Mouse (Mus musculus) intestine, embryonic 14.5 days (tissue): ENCODE results near the gene Grb10. TPM values are rescaled to one million over a fixed set of nuclear protein-coding genes. Genes with fewer than 3 reads are reported as not detected.

Experiments used
- ATAC-seq: fragments of 200-750 bp; cut with Nextera tagmentation; replicated peaks from 2 replicates; pipeline ENCODE4 v1.8.0; 2017; ENCODE audit warnings: low read depth, moderate number of reproducible peaks, moderate TSS enrichment, moderate library complexity; ENCODE audit not compliant: low FRiP score, low TSS enrichment
- DNase-seq: peaks from one replicate; pipeline ENCODE4 v3.0.0-alpha.2; 2018; ENCODE audit warnings: low spot score
- H3K27ac ChIP-seq: fragments of 300-500 bp; sonication (generic); 2 replicates; pipeline ENCODE4 v1.5.1; 2014; ENCODE audit warnings: low read depth, mild to moderate bottlenecking, control low read depth
- H3K27me3 ChIP-seq: fragments of 300-500 bp; sonication (generic); replicated peaks from 2 replicates; pipeline ENCODE4 v1.6.1; 2014; ENCODE audit warnings: low read length, control low read depth; ENCODE audit not compliant: control insufficient read depth, insufficient read depth
- H3K36me3 ChIP-seq: fragments of 300-500 bp; sonication (generic); 2 replicates; pipeline ENCODE4 v1.6.1; 2014; ENCODE audit warnings: low read length, control low read depth; ENCODE audit not compliant: control insufficient read depth, insufficient read depth
- H3K4me1 ChIP-seq: fragments of 300-500 bp; sonication (generic); replicated peaks from 2 replicates; pipeline ENCODE4 v1.6.1; 2014; ENCODE audit warnings: low read length, control low read depth, mixed read lengths; ENCODE audit not compliant: control insufficient read depth, insufficient read depth
- H3K4me2 ChIP-seq: fragments of 300-500 bp; sonication (generic); 2 replicates; pipeline ENCODE4 v1.6.1; 2014; ENCODE audit warnings: low read length
- H3K4me3 ChIP-seq: fragments of 300-500 bp; sonication (generic); 2 replicates; pipeline ENCODE4 v1.5.1; 2014; ENCODE audit warnings: low read depth, low read length, control low read depth, mixed read lengths
- H3K9ac ChIP-seq: fragments of 300-500 bp; sonication (generic); 2 replicates; pipeline ENCODE4 v1.6.1; 2014; ENCODE audit warnings: mild to moderate bottlenecking, low read length
- H3K9me3 ChIP-seq: fragments of 300-500 bp; sonication (generic); 2 replicates; pipeline ENCODE4 v1.6.1; 2016; ENCODE audit warnings: low read length, control low read depth; ENCODE audit not compliant: control insufficient read depth
- WGBS: fragments of 180-500 bp; shearing (Covaris S2); extraction: QIAGEN DNeasy Blood & Tissue Kit; methylation state at CpG from one replicate; pipeline ENCODE4 v1.1.7; 2014; 5-methylcytosine and 5-hydroxymethylcytosine counted together
- polyA plus RNA-seq: library from polyadenylated mRNA; unstranded; fragments of >200 nt; fragmentation: Nextera tagmentation; extraction: Ambion mirVana; gene quantifications from 2 replicates; pipeline ENCODE4 v1.2.1, GENCODE M21; 2014

The Grb10 gene
- polyA plus RNA-seq, 1 experiment from 2014 or later = 233 TPM

- Histone ChIP-seq H3K9ac (no peak overlapping the region), H3K27ac (no peak overlapping the region), H3K4me2 (no peak overlapping the region), H3K27me3 (no peaks in the 10 kb centered on the region), H3K36me3 (0 out of 2 replicates have a peak, but pooled peaks cover 4% of the 10 kb centered on the region), H3K9me3 (no peaks in the 10 kb centered on the region), H3K4me1 (no peaks in the 10 kb centered on the region), H3K4me3 (no peak overlapping the region)
- ATAC-seq = no peak
- 52% methylated on average over 1 of the region's 1 CpGs for WGBS
- no peak for DNase-seq
Observed at GRCm38 (mm10) chr11:11997045-11997444, 41.4 kb downstream of the Grb10 start.

GRCm38 (mm10) chr11:11995371-11995770 lies 43.1 kb downstream of the Grb10 start:
- Histone ChIP-seq H3K27me3 (no peaks in the 10 kb centered on the region), H3K4me2 (no peak overlapping the region), H3K27ac (no peak overlapping the region), H3K4me3 (no peak overlapping the region), H3K9ac (no peak overlapping the region), H3K36me3 (0 out of 2 replicates have a peak, but pooled peaks cover 4% of the 10 kb centered on the region), H3K4me1 (no peaks in the 10 kb centered on the region), H3K9me3 (no peaks in the 10 kb centered on the region)
- ATAC-seq = no peak
- WGBS = 95% methylated on average over 1 of the region's 1 CpGs
- no peak for DNase-seq

GRCm38 (mm10) chr11:11993807-11994206 lies 44.7 kb downstream of the Grb10 start:
- Histone ChIP-seq H3K9ac (no peak overlapping the region), H3K4me3 (no peak overlapping the region), H3K27me3 (no peaks in the 10 kb centered on the region), H3K4me1 (no peaks in the 10 kb centered on the region), H3K36me3 (0 out of 2 replicates have a peak, but pooled peaks cover 4% of the 10 kb centered on the region), H3K4me2 (no peak overlapping the region), H3K27ac (no peak overlapping the region), H3K9me3 (no peaks in the 10 kb centered on the region)
- 83% methylated on average over 5 of the region's 5 CpGs for WGBS
- ATAC-seq = no peak
- no peak for DNase-seq

GRCm38 (mm10) chr11:11993183-11993582 lies 45.3 kb downstream of the Grb10 start:
- no peaks in the 10 kb centered on the region for H3K9me3 ChIP-seq
- ATAC-seq = no peak
- H3K27ac ChIP-seq = no peak overlapping the region
- H3K4me3 ChIP-seq = no peak overlapping the region
- 0 out of 2 replicates have a peak, but pooled peaks cover 4% of the 10 kb centered on the region for H3K36me3 ChIP-seq
- H3K9ac ChIP-seq = no peak overlapping the region
- WGBS = 83% methylated on average over 2 of the region's 2 CpGs
- no peak overlapping the region for H3K4me2 ChIP-seq
- H3K4me1 ChIP-seq = no peaks in the 10 kb centered on the region
- DNase-seq = no peak
- no peaks in the 10 kb centered on the region for H3K27me3 ChIP-seq

GRCm38 (mm10) chr11:11989850-11990249 lies 48.6 kb downstream of the Grb10 start:
- peaks cover 13% of the 10 kb centered on the region for H3K36me3 ChIP-seq
- no peak overlapping the region for H3K27ac ChIP-seq
- H3K4me1 ChIP-seq = no peaks in the 10 kb centered on the region
- no peaks in the 10 kb centered on the region for H3K27me3 ChIP-seq
- no peak for DNase-seq
- no peak for ATAC-seq
- H3K4me2 ChIP-seq = no peak overlapping the region
- H3K9me3 ChIP-seq = no peaks in the 10 kb centered on the region
- H3K4me3 ChIP-seq = no peak overlapping the region
- H3K9ac ChIP-seq = no peak overlapping the region
- WGBS = 85% methylated on average over 4 of the region's 4 CpGs

GRCm38 (mm10) chr11:11987233-11987632 lies 51.2 kb downstream of the Grb10 start:
- Histone ChIP-seq H3K9me3 (no peaks in the 10 kb centered on the region), H3K9ac (no peak overlapping the region), H3K4me3 (no peak overlapping the region), H3K27me3 (no peaks in the 10 kb centered on the region), H3K4me2 (no peak overlapping the region), H3K4me1 (no peaks in the 10 kb centered on the region), H3K36me3 (peaks cover 21% of the 10 kb centered on the region), H3K27ac (no peak overlapping the region)
- ATAC-seq (no peak), DNase-seq (no peak)
- WGBS = 86% methylated on average over 3 of the region's 3 CpGs

GRCm38 (mm10) chr11:11978611-11979197 lies 59.8 kb downstream of the Grb10 start:
- Histone ChIP-seq H3K4me1 (peaks cover 9% of the 10 kb centered on the region), H3K27ac (peak overlapping the region; percentile 38; the same call in 1 of the 2 replicates), H3K4me3 (no peak overlapping the region), H3K36me3 (peaks cover 21% of the 10 kb centered on the region), H3K4me2 (no peak overlapping the region), H3K9me3 (no peaks in the 10 kb centered on the region), H3K9ac (no peak overlapping the region), H3K27me3 (no peaks in the 10 kb centered on the region)
- DNase-seq = no peak
- ATAC-seq = no peak
- 46% methylated on average over 5 of the region's 5 CpGs for WGBS

- WGBS = 45% methylated on average over 10 of the region's 10 CpGs
- H3K4me1 ChIP-seq = peaks cover 9% of the 10 kb centered on the region
- ATAC-seq = 0 out of 2 replicates have a peak, but pooled peaks have one; percentile 18
- no peaks in the 10 kb centered on the region for H3K27me3 ChIP-seq
- no peak overlapping the region for H3K4me2 ChIP-seq
- H3K9ac ChIP-seq = no peak overlapping the region
- H3K36me3 ChIP-seq = peaks cover 23% of the 10 kb centered on the region
- no peak overlapping the region for H3K4me3 ChIP-seq
- peaks cover 3% of the 10 kb centered on the region; the same call in 1 of the 2 replicates for H3K9me3 ChIP-seq
- no peak overlapping the region for H3K27ac ChIP-seq
- DNase-seq = no peak
Observed at GRCm38 (mm10) chr11:11974591-11975255, 63.8 kb downstream of the Grb10 start.
